Mouse (Mus musculus) adrenal gland, postnatal 25 days (tissue): ENCODE results near the gene Cbl. TPM values are rescaled to one million over a fixed set of nuclear protein-coding genes. Genes with fewer than 3 reads are reported as not detected.

Experiments
- DNase-seq: peaks from one replicate; pipeline ENCODE4 v3.0.0; 2021; ENCODE audit warnings: mixed read lengths
- total RNA-seq: library from RNA; stranded (reverse); gene quantifications from 2 replicates; pipeline ENCODE4 v1.2.3, GENCODE M21; 2021

Gene Cbl
- total RNA-seq, 1 experiment from 2014 or later: 36.2 TPM

GRCm38 (mm10) chr9:44104881-44105280, 129.0 kb downstream of the Cbl start:
- DNase-seq: no peak

- no peak for DNase-seq
Observed at GRCm38 (mm10) chr9:44101490-44101889, 132.4 kb downstream of the Cbl start, which contains the start of gene Mfrp. Gene Mfrp (plus strand): TSS chr9:44101729.

GRCm38 (mm10) chr9:44096536-44096935, 137.3 kb downstream of the Cbl start:
- no peak for DNase-seq

GRCm38 (mm10) chr9:44095781-44096180, 138.1 kb downstream of the Cbl start:
- no peak for DNase-seq

GRCm38 (mm10) chr9:44094737-44095136, 139.1 kb downstream of the Cbl start:
- DNase-seq: no peak

- DNase-seq: peak; percentile 74
Observed at GRCm38 (mm10) chr9:44093612-44094503, 140.0 kb downstream of the Cbl start.

Other genes starting within 250 kb of the Cbl start
- 30.8 and 37.7 TPM in 2 replicates for gene Thy1, start 190.7 kb downstream of the Cbl start, total RNA-seq
- gene Usp2, start 167.0 kb downstream of the Cbl start, total RNA-seq: 20.9 and 22.8 TPM in 2 replicates
- gene Mfrp, start 132.3 kb downstream of the Cbl start, total RNA-seq: not detected in 2 replicates
- 9.9 and 10.9 TPM in 2 replicates for gene C1qtnf5, start 126.8 kb downstream of the Cbl start, total RNA-seq
- 0.82 and 1.5 TPM in 2 replicates for gene Gm49380, start 120.5 kb downstream of the Cbl start, total RNA-seq
- 30.3 and 36.4 TPM in 2 replicates for gene Rnf26, start 120.5 kb downstream of the Cbl start, total RNA-seq
- gene Mcam, start 99.6 kb downstream of the Cbl start, total RNA-seq: 32.2 and 32.9 TPM in 2 replicates
- 2.0 and 3.7 TPM in 2 replicates for gene Ccdc153, start 6.6 kb upstream of the Cbl start, total RNA-seq
- 0.27 TPM in 1 of 2 replicates, not detected in the other for gene Pdzd3, start 17.4 kb upstream of the Cbl start, total RNA-seq
- 18.5 and 34.8 TPM in 2 replicates for gene Nlrx1, start 34.5 kb upstream of the Cbl start, total RNA-seq
- 39.1 and 43.4 TPM in 2 replicates for gene Abcg4, start 54.6 kb upstream of the Cbl start, total RNA-seq
- 23.6 and 29.3 TPM in 2 replicates for gene Hinfp, start 71.6 kb upstream of the Cbl start, total RNA-seq
- 43.3 and 48.8 TPM in 2 replicates for gene C2cd2l, start 86.2 kb upstream of the Cbl start, total RNA-seq
- 34.3 and 34.5 TPM in 2 replicates for gene Dpagt1, start 92.0 kb upstream of the Cbl start, total RNA-seq
- gene H2afx, start 100.6 kb upstream of the Cbl start, total RNA-seq: 56.5 and 65.2 TPM in 2 replicates
- 81.2 and 102 TPM in 2 replicates for gene Hmbs, start 110.2 kb upstream of the Cbl start, total RNA-seq
- 52.4 and 74.6 TPM in 2 replicates for gene Vps11, start 127.6 kb upstream of the Cbl start, total RNA-seq
- 144 and 148 TPM in 2 replicates for gene Hyou1, start 145.4 kb upstream of the Cbl start, total RNA-seq
- gene Slc37a4, start 162.8 kb upstream of the Cbl start, total RNA-seq: 21.4 and 27.1 TPM in 2 replicates
- 1,083 and 1,176 TPM in 2 replicates for gene Rps25, start 173.1 kb upstream of the Cbl start, total RNA-seq
- 89.7 and 92.0 TPM in 2 replicates for gene Trappc4, start 173.6 kb upstream of the Cbl start, total RNA-seq
- gene Ccdc84, start 184.5 kb upstream of the Cbl start, total RNA-seq: 20.4 and 21.9 TPM in 2 replicates
- gene Foxr1, start 207.1 kb upstream of the Cbl start, total RNA-seq: not detected in 2 replicates
- gene Upk2, start 220.9 kb upstream of the Cbl start, total RNA-seq: not detected in 2 replicates
- gene Bcl9l, start 248.8 kb upstream of the Cbl start, total RNA-seq: 56.0 and 82.0 TPM in 2 replicates